Mouse (Mus musculus): ENCODE data around the gene Kmt5b. TPM values are rescaled to one million over a fixed set of nuclear protein-coding genes. Genes with fewer than 3 reads are reported as not detected.

Kmt5b gene
- polyA plus RNA-seq, 1 experiment from 2014 or later, result 56.7 TPM

DNA sequence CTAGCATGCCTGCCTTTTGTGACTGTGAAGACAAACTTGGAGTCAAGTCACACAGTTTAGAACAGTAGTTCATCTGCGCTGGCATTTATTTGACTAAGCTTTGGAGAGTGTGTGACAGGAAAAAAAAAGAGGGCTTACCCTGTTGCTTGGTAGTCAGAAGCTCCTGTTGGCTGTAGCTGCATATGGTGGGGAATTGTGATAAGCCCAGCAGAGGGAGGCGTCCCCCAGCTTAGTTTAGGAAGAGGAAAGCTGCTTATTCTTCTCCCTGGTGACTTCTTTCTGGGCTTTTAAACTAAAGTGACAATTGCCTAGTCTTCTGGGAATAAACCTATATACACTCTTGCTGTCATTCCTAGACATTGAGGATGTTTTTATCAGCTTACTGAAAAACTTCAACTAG, 95.5 kb downstream of the Kmt5b start:
- Histone ChIP-seq H3K4me3 (replicated peaks) (no peak overlapping the region), H3K4me1 (replicated peaks) (no peaks in the 10 kb centered on the region), H3K27me3 (no peaks in the 10 kb centered on the region), H3K4me2 (replicated peaks) (no peak overlapping the region), H3K27ac (no peak overlapping the region), H3K9ac (replicated peaks) (no peak overlapping the region), H3K9me3 (no peaks in the 10 kb centered on the region), H3K36me3 (peaks cover 19% of the 10 kb centered on the region)
- ATAC-seq, result no peak
- WGBS, result 68% methylated on average over 2 of the region's 2 CpGs

DNA sequence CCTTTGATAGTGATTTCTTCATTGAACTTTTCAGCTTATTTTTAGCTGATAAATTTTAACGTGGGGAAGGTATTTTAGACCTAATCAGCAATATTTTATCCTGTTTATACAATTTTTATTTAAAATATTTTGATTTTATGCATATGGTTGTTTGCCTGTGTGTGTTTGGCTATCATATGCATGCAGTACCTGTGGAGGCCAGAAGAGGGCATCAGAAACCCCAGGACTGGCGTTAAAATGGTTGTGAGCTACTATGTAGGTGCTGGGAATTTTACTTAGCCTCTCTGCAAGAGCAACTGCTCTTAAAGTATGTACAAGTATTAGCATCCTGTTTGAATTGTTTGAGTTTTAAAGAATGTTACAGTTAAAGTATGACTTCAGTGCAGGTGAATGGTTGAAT, 97.7 kb downstream of the Kmt5b start:
- Histone ChIP-seq H3K4me3 (replicated peaks) (no peak overlapping the region), H3K9me3 (no peaks in the 10 kb centered on the region), H3K27me3 (no peaks in the 10 kb centered on the region), H3K4me1 (replicated peaks) (no peaks in the 10 kb centered on the region), H3K4me2 (replicated peaks) (no peak overlapping the region), H3K36me3 (peaks cover 19% of the 10 kb centered on the region), H3K27ac (no peak overlapping the region), H3K9ac (replicated peaks) (no peak overlapping the region)
- 89% methylated on average over 2 of the region's 2 CpGs for WGBS
- ATAC-seq, result no peak

Other genes with a start within 250 kb of the Kmt5b start
- 71.1 and 71.9 TPM in 2 replicates for gene Ppp6r3, start 191.7 kb upstream of the Kmt5b start, polyA plus RNA-seq (2015; fragmentation: Nextera tagmentation; extraction: Ambion mirVana)
- 1.5 and 1.7 TPM in 2 replicates for gene Lrp5, start 80.9 kb upstream of the Kmt5b start, polyA plus RNA-seq (2015; fragmentation: Nextera tagmentation; extraction: Ambion mirVana)
- gene 1810055G02Rik, start 59.1 kb upstream of the Kmt5b start, polyA plus RNA-seq (2015; fragmentation: Nextera tagmentation; extraction: Ambion mirVana), result 27.9 and 30.1 TPM in 2 replicates
- 49.5 and 58.0 TPM in 2 replicates for gene Chka, start 84.4 kb downstream of the Kmt5b start, polyA plus RNA-seq (2015; fragmentation: Nextera tagmentation; extraction: Ambion mirVana)
- gene Tcirg1, start 139.7 kb downstream of the Kmt5b start, polyA plus RNA-seq (2015; fragmentation: Nextera tagmentation; extraction: Ambion mirVana), result 7.4 and 10.9 TPM in 2 replicates
- gene Ndufs8, start 145.4 kb downstream of the Kmt5b start, polyA plus RNA-seq (2015; fragmentation: Nextera tagmentation; extraction: Ambion mirVana), result 232 TPM in 2 replicates
- 0.80 and 1.1 TPM in 2 replicates for gene Aldh3b1, start 162.4 kb downstream of the Kmt5b start, polyA plus RNA-seq (2015; fragmentation: Nextera tagmentation; extraction: Ambion mirVana)
- 5.6 and 8.1 TPM in 2 replicates for gene Unc93b1, start 167.8 kb downstream of the Kmt5b start, polyA plus RNA-seq (2015; fragmentation: Nextera tagmentation; extraction: Ambion mirVana)
- not detected in 2 replicates for gene Aldh3b3, start 191.2 kb downstream of the Kmt5b start, polyA plus RNA-seq (2015; fragmentation: Nextera tagmentation; extraction: Ambion mirVana)
- gene Aldh3b2, start 204.9 kb downstream of the Kmt5b start, polyA plus RNA-seq (2015; fragmentation: Nextera tagmentation; extraction: Ambion mirVana), result 0.09 and 0.18 TPM in 2 replicates
- 1.2 and 1.5 TPM in 2 replicates for gene Acy3, start 219.1 kb downstream of the Kmt5b start, polyA plus RNA-seq (2015; fragmentation: Nextera tagmentation; extraction: Ambion mirVana)
- gene Tbx10, start 225.3 kb downstream of the Kmt5b start, polyA plus RNA-seq (2015; fragmentation: Nextera tagmentation; extraction: Ambion mirVana), result not detected in 2 replicates
- 25.2 and 26.4 TPM in 2 replicates for gene Nudt8, start 233.2 kb downstream of the Kmt5b start, polyA plus RNA-seq (2015; fragmentation: Nextera tagmentation; extraction: Ambion mirVana)
- 4.9 and 5.5 TPM in 2 replicates for gene Gm49405, start 233.2 kb downstream of the Kmt5b start, polyA plus RNA-seq (2015; fragmentation: Nextera tagmentation; extraction: Ambion mirVana)
- gene Doc2g, start 235.9 kb downstream of the Kmt5b start, polyA plus RNA-seq (2015; fragmentation: Nextera tagmentation; extraction: Ambion mirVana), result 5.1 and 7.8 TPM in 2 replicates
- gene Ndufv1, start 245.4 kb downstream of the Kmt5b start, polyA plus RNA-seq (2015; fragmentation: Nextera tagmentation; extraction: Ambion mirVana), result 203 and 210 TPM in 2 replicates

All from midbrain, embryonic 13.5 days (tissue).